Mouse (Mus musculus): ENCODE measurements at regions not wholly inside any gene's neighbourhood (a gene's known extent, or its start where the extent isn't known, plus 50 kb on each side); places are given as distances from the start of the nearest gene placed in this dataset.

DNA sequence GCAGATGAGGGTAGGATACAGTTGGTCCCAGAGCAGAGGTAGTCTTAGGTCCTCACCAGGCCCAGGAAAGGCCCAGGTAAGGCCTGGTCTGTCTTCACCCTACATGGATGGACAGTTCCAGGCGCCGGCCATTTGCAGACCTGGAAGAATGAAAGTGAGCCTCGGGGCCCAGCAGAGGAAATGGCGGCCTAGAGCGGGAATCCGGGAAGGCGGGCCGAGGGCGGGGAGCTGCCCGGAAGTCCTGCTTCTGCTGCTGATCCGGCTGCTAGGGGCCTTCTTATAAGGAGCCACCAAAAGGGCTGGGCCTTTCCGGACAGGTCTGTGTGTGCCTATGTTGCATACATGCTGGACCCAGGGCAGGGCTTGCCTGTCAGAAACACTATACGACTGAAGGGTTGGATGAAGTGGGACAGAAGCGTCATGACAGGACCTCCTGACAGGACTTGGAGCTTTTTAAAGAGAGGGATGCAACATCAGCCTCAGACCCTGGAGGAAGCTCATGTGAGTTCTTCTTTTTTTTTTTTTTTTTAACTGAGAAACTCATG is 50.5 kb upstream of the Ppara start:
- no peak for DNase-seq (ENCODE audit: low spot score in 2 of 2)
- intact Hi-C loops (cut with DNase I) = no loop called here

- intact Hi-C loops (cut with DNase I) = no loop called here
- DNase-seq (ENCODE audit: low spot score in 2 of 2) = no peak
Observed at GRCm38 (mm10) chr15:85684875-85685274, 49.9 kb upstream of the Ppara start.

All from left cerebral cortex, postnatal 36 days (tissue).